Mouse (Mus musculus) adrenal gland, adult (tissue): ENCODE measurements around the gene Cdipt.

Experiments
- DNase-seq, 2 experiments: peaks; one replicate each; pipeline ENCODE4 v3.0.0; 2022 to 2023; ENCODE audit warnings: low spot score in 1 of 2; ENCODE audit not compliant: inconsistent age in 2 of 2

Gene Cdipt

GRCm38 (mm10) chr7:126975893-126975949, at the start of gene Cdipt:
Cdipt (plus strand) TSS chr7:126975914.
- no peak for DNase-seq

GRCm38 (mm10) chr7:126926299-126926698, 49.4 kb upstream of the Cdipt start:
- DNase-seq = no peak

- DNase-seq = peak; percentile 96 to 97
Observed at GRCm38 (mm10) chr7:126928384-126929037, 47.2 kb upstream of the Cdipt start, which contains the start of gene Kctd13. Kctd13 (plus strand) TSS chr7:126928879.

- DNase-seq = peak; percentile 62 to 83
Observed at GRCm38 (mm10) chr7:126929046-126929445, 46.7 kb upstream of the Cdipt start.

GRCm38 (mm10) chr7:126932652-126933051, 43.1 kb upstream of the Cdipt start:
- peak in 1 of 2 experiments; percentile 18 for DNase-seq

- DNase-seq = no peak
Observed at GRCm38 (mm10) chr7:126941171-126941570, 34.5 kb upstream of the Cdipt start.

GRCm38 (mm10) chr7:126941801-126942200, 33.9 kb upstream of the Cdipt start:
- DNase-seq = no peak

GRCm38 (mm10) chr7:126946530-126946929, 29.2 kb upstream of the Cdipt start:
- peak in 1 of 2 experiments; percentile 65 for DNase-seq

- peak in 1 of 2 experiments; percentile 14 for DNase-seq
Observed at GRCm38 (mm10) chr7:126948626-126949025, 27.1 kb upstream of the Cdipt start.

- peak in 1 of 2 experiments; percentile 59 for DNase-seq
Observed at GRCm38 (mm10) chr7:126949403-126949792, 26.3 kb upstream of the Cdipt start, which contains the start of gene Asphd1. Asphd1 (minus strand) TSS chr7:126949582.

GRCm38 (mm10) chr7:126949793-126950646, 25.7 kb upstream of the Cdipt start, which contains the start of gene Sez6l2:
Sez6l2 (plus strand) TSS chr7:126950563.
- peak; percentile 88 to 95 for DNase-seq

- DNase-seq = peak in 1 of 2 experiments; percentile 5
Observed at GRCm38 (mm10) chr7:126950647-126951615, 24.8 kb upstream of the Cdipt start.

GRCm38 (mm10) chr7:126951741-126952140, 24.0 kb upstream of the Cdipt start:
- no peak for DNase-seq

GRCm38 (mm10) chr7:126952646-126953045, 23.1 kb upstream of the Cdipt start:
- peak in 1 of 2 experiments; percentile 8 for DNase-seq

- no peak for DNase-seq
Observed at GRCm38 (mm10) chr7:126955125-126955524, 20.6 kb upstream of the Cdipt start.

GRCm38 (mm10) chr7:126959780-126960179, 15.9 kb upstream of the Cdipt start:
- DNase-seq = peak in 1 of 2 experiments; percentile 4

GRCm38 (mm10) chr7:126961095-126961494, 14.6 kb upstream of the Cdipt start:
- DNase-seq = no peak

GRCm38 (mm10) chr7:126961965-126962364, 13.7 kb upstream of the Cdipt start:
- no peak for DNase-seq

GRCm38 (mm10) chr7:126963548-126964286, 12.0 kb upstream of the Cdipt start:
- peak; percentile 53 to 81 for DNase-seq

GRCm38 (mm10) chr7:126965568-126965967, 10.1 kb upstream of the Cdipt start:
- DNase-seq = peak in 1 of 2 experiments; percentile 55

- peak; percentile 73 to 86 for DNase-seq
Observed at GRCm38 (mm10) chr7:126967361-126967760, 8.4 kb upstream of the Cdipt start.
